12 mouse cellular contexts compared by ENCODE assay signal in genomic region chr8:84711312-84711711, GRCm38 (mm10). TPM values are rescaled to one million over a fixed set of nuclear protein-coding genes. Genes with fewer than 3 reads are reported as not detected.
A peak's percentile ranks its signal among the peaks of the same experiment; 100 is the strongest.
DNase-seq lines count a peak whose midpoint lies in the region; ATAC-seq and TF ChIP-seq lines count a peak whose summit lies in the region.
"Had no signal": no experiment of that assay in that cellular context is flagged by ENCODE, and none has a peak within 500 bp of the region (broad histone marks: within the 10 kb centered on the region; RNA-seq: fewer than 3 reads in every experiment).

No protein-coding gene starts in this region.

- no peak for ATAC-seq in lung, embryonic 14.5 days (ENCODE audit: insufficient read depth)
- no peak for ATAC-seq in limb, embryonic 13.5 days (ENCODE audit: low FRiP score, low read depth)
- no peak for ATAC-seq in stomach, embryonic 14.5 days (ENCODE audit: insufficient number of reproducible peaks, insufficient read depth, low FRiP score, low read depth)
- ATAC-seq: Patski had no signal

- peak; percentile 20 for DNase-seq in cerebellum, adult 11-12 months
- DNase-seq in cerebellum, postnatal 10 days: no peak
- no peak for DNase-seq in lung, embryonic 14.5 days
- DNase-seq in lung, adult 2 months: no peak
- DNase-seq in spleen, adult 12 weeks (ENCODE audit: low spot score): no peak
- no peak for DNase-seq in embryo, embryonic 11 days
- DNase-seq: cerebellum, adult 2 months; right cerebral cortex, postnatal 25 days had no signal

- no peak overlapping the region for H3K4me3 ChIP-seq in lung, embryonic 14.5 days (ENCODE audit: low read depth, low read length)
- no peak overlapping the region for H3K4me3 ChIP-seq in lung, adult 2 months (replicated peaks; ENCODE audit: extremely low read depth, low read depth, low read length)
- 0 out of 2 replicates have a peak overlapping the region, but pooled peaks have one; percentile 1 for H3K4me3 ChIP-seq in limb, embryonic 13.5 days
- no peak overlapping the region for H3K4me3 ChIP-seq in stomach, embryonic 14.5 days (ENCODE audit: low read depth, low read length)

- 33% methylated on average over 3 of the region's 3 CpGs for WGBS in lung, embryonic 14.5 days
- 36% methylated on average over 3 of the region's 3 CpGs for WGBS in lung, adult 2 months
- WGBS in limb, embryonic 13.5 days: 42% methylated on average over 3 of the region's 3 CpGs
- WGBS in stomach, embryonic 14.5 days: 64% methylated on average over 3 of the region's 3 CpGs

- peak overlapping the region; percentile 95 for H3K27ac ChIP-seq in lung, embryonic 14.5 days (ENCODE audit: low read depth)
- H3K27ac ChIP-seq in limb, embryonic 13.5 days: peak overlapping the region; percentile 97
- H3K27ac ChIP-seq in stomach, embryonic 14.5 days (ENCODE audit: low read length): peak overlapping the region; percentile 83; the same call in 1 of the 2 replicates
- H3K27ac ChIP-seq: liver, embryonic 14.5 days had no signal

- H3K4me1 ChIP-seq in lung, embryonic 14.5 days (ENCODE audit: insufficient read depth): peaks cover 53% of the 10 kb centered on the region
- peaks cover 29% of the 10 kb centered on the region for H3K4me1 ChIP-seq in lung, adult 2 months (ENCODE audit: control insufficient read depth, insufficient read depth, low read length)
- H3K4me1 ChIP-seq in limb, embryonic 13.5 days: peaks cover 92% of the 10 kb centered on the region
- peaks cover 47% of the 10 kb centered on the region for H3K4me1 ChIP-seq in stomach, embryonic 14.5 days (ENCODE audit: control insufficient read depth, insufficient read depth, low read length)

- no peaks in the 10 kb centered on the region for H3K9me3 ChIP-seq in lung, embryonic 14.5 days (ENCODE audit: low read depth, low read length)
- no peaks in the 10 kb centered on the region for H3K9me3 ChIP-seq in limb, embryonic 13.5 days
- no peaks in the 10 kb centered on the region for H3K9me3 ChIP-seq in stomach, embryonic 14.5 days (ENCODE audit: control insufficient read depth, low read depth, low read length)

- TF ChIP-seq CTCF in lung, embryonic 14.5 days (IDR thresholded peaks at IDR 0.05; ENCODE audit: low read depth): peak; percentile 20
- no peak for TF ChIP-seq CTCF in lung, adult 2 months (IDR thresholded peaks at IDR 0.05; ENCODE audit: insufficient read depth, low read length)

- H3K36me3 ChIP-seq in lung, embryonic 14.5 days (ENCODE audit: insufficient read depth): peaks cover 45% of the 10 kb centered on the region
- peaks cover 48% of the 10 kb centered on the region for H3K36me3 ChIP-seq in limb, embryonic 13.5 days
- H3K36me3 ChIP-seq in stomach, embryonic 14.5 days (ENCODE audit: control insufficient read depth, insufficient read depth, low read length): peaks cover 12% of the 10 kb centered on the region; the same call in 1 of the 2 replicates

- H3K27me3 ChIP-seq in lung, embryonic 14.5 days (ENCODE audit: insufficient read depth, low read length): peaks cover 25% of the 10 kb centered on the region
- H3K27me3 ChIP-seq in limb, embryonic 13.5 days: peaks cover 25% of the 10 kb centered on the region
- H3K27me3 ChIP-seq in stomach, embryonic 14.5 days (ENCODE audit: control insufficient read depth, insufficient read depth, low read length): peaks cover 11% of the 10 kb centered on the region; the same call in 1 of the 2 replicates
- H3K27me3 ChIP-seq: Patski had no signal

- peak overlapping the region; percentile 41; the same call in 1 of the 2 replicates for H3K9ac ChIP-seq in lung, embryonic 14.5 days
- H3K9ac ChIP-seq in limb, embryonic 13.5 days: peak overlapping the region; percentile 46
- H3K9ac ChIP-seq in stomach, embryonic 14.5 days (replicated peaks; ENCODE audit: low read depth, low read length): no peak overlapping the region
- H3K9ac ChIP-seq: liver, embryonic 14.5 days had no signal

- H3K4me2 ChIP-seq in lung, embryonic 14.5 days: peak overlapping the region; percentile 52; the same call in 1 of the 2 replicates
- H3K4me2 ChIP-seq in limb, embryonic 13.5 days (replicated peaks): peak overlapping the region; percentile 49
- no peak overlapping the region for H3K4me2 ChIP-seq in stomach, embryonic 14.5 days (replicated peaks; ENCODE audit: low read depth, low read length)

- TF ChIP-seq POLR2A in lung, adult 2 months (IDR thresholded peaks at IDR 0.05; ENCODE audit: borderline replicate concordance, extremely low read depth, low read depth, low read length): no peak

RNA-seq across cellular contexts. Expression of gene Lyl1, which starts 10.1 kb away (rescaled TPM):
- polyA plus RNA-seq in lung, embryonic 14.5 days (2014; fragmentation: Nextera tagmentation; extraction: Ambion mirVana): 12.0 and 12.5 TPM in 2 replicates
- 20.2 and 21.9 TPM in 2 replicates for polyA plus RNA-seq in lung, adult 2 months (2012; rRNA removed)
- 4.1 and 4.9 TPM in 2 replicates for polyA plus RNA-seq in limb, embryonic 13.5 days (2015; fragmentation: Nextera tagmentation; extraction: Ambion mirVana)
- 4.6 and 5.0 TPM in 2 replicates for polyA plus RNA-seq in stomach, embryonic 14.5 days (2014; fragmentation: Nextera tagmentation; extraction: Ambion mirVana)

RNA-seq across cellular contexts. Expression of gene G430095P16Rik, which starts 11.5 kb away (rescaled TPM):
- 2.7 and 2.8 TPM in 2 replicates for polyA plus RNA-seq in lung, embryonic 14.5 days (2014; fragmentation: Nextera tagmentation; extraction: Ambion mirVana)
- 2.0 and 2.8 TPM in 2 replicates for polyA plus RNA-seq in lung, adult 2 months (2012; rRNA removed)
- 7.1 and 9.8 TPM in 2 replicates for polyA plus RNA-seq in limb, embryonic 13.5 days (2015; fragmentation: Nextera tagmentation; extraction: Ambion mirVana)
- polyA plus RNA-seq in stomach, embryonic 14.5 days (2014; fragmentation: Nextera tagmentation; extraction: Ambion mirVana): 2.8 and 5.0 TPM in 2 replicates

RNA-seq across cellular contexts. Expression of gene Nacc1, which starts 23.6 kb away (rescaled TPM):
- polyA plus RNA-seq in lung, embryonic 14.5 days (2014; fragmentation: Nextera tagmentation; extraction: Ambion mirVana): 29.8 and 33.8 TPM in 2 replicates
- polyA plus RNA-seq in lung, adult 2 months (2012; rRNA removed): 72.5 and 81.8 TPM in 2 replicates
- 15.0 and 15.2 TPM in 2 replicates for polyA plus RNA-seq in limb, embryonic 13.5 days (2015; fragmentation: Nextera tagmentation; extraction: Ambion mirVana)
- 25.1 and 25.7 TPM in 2 replicates for polyA plus RNA-seq in stomach, embryonic 14.5 days (2014; fragmentation: Nextera tagmentation; extraction: Ambion mirVana)

RNA-seq across cellular contexts. Expression of gene Trmt1, which starts 25.2 kb away (rescaled TPM):
- polyA plus RNA-seq in lung, embryonic 14.5 days (2014; fragmentation: Nextera tagmentation; extraction: Ambion mirVana): 66.1 and 68.6 TPM in 2 replicates
- 87.5 and 99.1 TPM in 2 replicates for polyA plus RNA-seq in lung, adult 2 months (2012; rRNA removed)
- 70.8 and 72.7 TPM in 2 replicates for polyA plus RNA-seq in limb, embryonic 13.5 days (2015; fragmentation: Nextera tagmentation; extraction: Ambion mirVana)
- 64.6 and 65.7 TPM in 2 replicates for polyA plus RNA-seq in stomach, embryonic 14.5 days (2014; fragmentation: Nextera tagmentation; extraction: Ambion mirVana)

RNA-seq across cellular contexts. Expression of gene Ier2, which starts 48.7 kb away (rescaled TPM):
- polyA plus RNA-seq in lung, embryonic 14.5 days (2014; fragmentation: Nextera tagmentation; extraction: Ambion mirVana): 81.7 and 83.8 TPM in 2 replicates
- 34.6 and 47.1 TPM in 2 replicates for polyA plus RNA-seq in lung, adult 2 months (2012; rRNA removed)
- 71.9 and 73.0 TPM in 2 replicates for polyA plus RNA-seq in limb, embryonic 13.5 days (2015; fragmentation: Nextera tagmentation; extraction: Ambion mirVana)
- polyA plus RNA-seq in stomach, embryonic 14.5 days (2014; fragmentation: Nextera tagmentation; extraction: Ambion mirVana): 73.1 and 83.4 TPM in 2 replicates
